Mouse (Mus musculus): ENCODE results near the gene Ucp3. TPM values are rescaled to one million over a fixed set of nuclear protein-coding genes. Genes with fewer than 3 reads are reported as not detected.

The Ucp3 gene
- not detected in 2 replicates for polyA plus RNA-seq (2015; fragmentation: Nextera tagmentation; extraction: Ambion mirVana)

GRCm38 (mm10) chr7:100472777-100473176 is at the start of gene Ucp3:
TSS of gene Ucp3 (plus strand) at chr7:100472990.
- H3K4me1 ChIP-seq = no peaks in the 10 kb centered on the region
- H3K36me3 ChIP-seq (replicated peaks) = peaks cover 9% of the 10 kb centered on the region; the same call in 1 of the 2 replicates
- WGBS = 92% methylated on average over 6 of the region's 6 CpGs
- H3K27me3 ChIP-seq (replicated peaks) = no peaks in the 10 kb centered on the region
- no peak within 1 kb of the TSS for H3K4me2 ChIP-seq
- no peak within 1 kb of the TSS for H3K9ac ChIP-seq
- no peak within 1 kb of the TSS for H3K4me3 ChIP-seq
- no peak within 1 kb of the TSS for H3K27ac ChIP-seq
- no peak for ATAC-seq (replicated peaks)
- H3K9me3 ChIP-seq = no peaks in the 10 kb centered on the region

- ATAC-seq (replicated peaks) = no peak
- 75% methylated on average over 3 of the region's 3 CpGs for WGBS
- Histone ChIP-seq H3K27me3 (replicated peaks) (no peaks in the 10 kb centered on the region), H3K27ac (no peak overlapping the region), H3K4me1 (no peaks in the 10 kb centered on the region), H3K9me3 (no peaks in the 10 kb centered on the region), H3K4me3 (no peak overlapping the region), H3K4me2 (no peak overlapping the region), H3K9ac (no peak overlapping the region), H3K36me3 (replicated peaks) (peaks cover 56% of the 10 kb centered on the region)
Measured at GRCm38 (mm10) chr7:100425795-100426194, 47.0 kb upstream of the Ucp3 start.

- no peaks in the 10 kb centered on the region for H3K27me3 ChIP-seq (replicated peaks)
- H3K4me3 ChIP-seq = no peak overlapping the region
- H3K4me2 ChIP-seq = no peak overlapping the region
- H3K36me3 ChIP-seq (replicated peaks) = peaks cover 64% of the 10 kb centered on the region
- no peaks in the 10 kb centered on the region for H3K9me3 ChIP-seq
- H3K9ac ChIP-seq = no peak overlapping the region
- 73% methylated on average over 3 of the region's 3 CpGs for whole genome bisulfite sequencing
- no peak for ATAC-seq (replicated peaks)
- H3K4me1 ChIP-seq = no peaks in the 10 kb centered on the region
- H3K27ac ChIP-seq = no peak overlapping the region
Measured at GRCm38 (mm10) chr7:100429102-100429501, 43.7 kb upstream of the Ucp3 start.

GRCm38 (mm10) chr7:100429911-100430310 is 42.9 kb upstream of the Ucp3 start:
- WGBS = 90% methylated on average over 11 of the region's 11 CpGs
- Histone ChIP-seq H3K27me3 (replicated peaks) (no peaks in the 10 kb centered on the region), H3K9me3 (no peaks in the 10 kb centered on the region), H3K9ac (no peak overlapping the region), H3K4me2 (no peak overlapping the region), H3K36me3 (replicated peaks) (peaks cover 59% of the 10 kb centered on the region), H3K4me1 (no peaks in the 10 kb centered on the region), H3K27ac (no peak overlapping the region), H3K4me3 (no peak overlapping the region)
- ATAC-seq (replicated peaks) = no peak

GRCm38 (mm10) chr7:100431103-100431502 is 41.7 kb upstream of the Ucp3 start:
- Histone ChIP-seq H3K4me1 (no peaks in the 10 kb centered on the region), H3K36me3 (replicated peaks) (peaks cover 52% of the 10 kb centered on the region), H3K27me3 (replicated peaks) (no peaks in the 10 kb centered on the region), H3K4me2 (no peak overlapping the region), H3K4me3 (no peak overlapping the region), H3K9me3 (no peaks in the 10 kb centered on the region), H3K9ac (no peak overlapping the region), H3K27ac (no peak overlapping the region)
- no peak for ATAC-seq (replicated peaks)
- 84% methylated on average over 5 of the region's 5 CpGs for WGBS

GRCm38 (mm10) chr7:100433295-100433694 is 39.5 kb upstream of the Ucp3 start:
- H3K36me3 ChIP-seq (replicated peaks) = peaks cover 51% of the 10 kb centered on the region
- ATAC-seq (replicated peaks) = no peak
- no peak overlapping the region for H3K4me3 ChIP-seq
- H3K9me3 ChIP-seq = no peaks in the 10 kb centered on the region
- no peak overlapping the region for H3K9ac ChIP-seq
- no peak overlapping the region for H3K4me2 ChIP-seq
- 94% methylated on average over 6 of the region's 6 CpGs for WGBS
- no peaks in the 10 kb centered on the region for H3K27me3 ChIP-seq (replicated peaks)
- H3K27ac ChIP-seq = no peak overlapping the region
- no peaks in the 10 kb centered on the region for H3K4me1 ChIP-seq

- Histone ChIP-seq H3K9ac (no peak overlapping the region), H3K4me3 (no peak overlapping the region), H3K27ac (no peak overlapping the region), H3K36me3 (replicated peaks) (peaks cover 56% of the 10 kb centered on the region), H3K27me3 (replicated peaks) (no peaks in the 10 kb centered on the region), H3K4me1 (no peaks in the 10 kb centered on the region), H3K4me2 (no peak overlapping the region), H3K9me3 (no peaks in the 10 kb centered on the region)
- no peak for ATAC-seq (replicated peaks)
- 91% methylated on average over 4 of the region's 4 CpGs for WGBS
Measured at GRCm38 (mm10) chr7:100443728-100444127, 29.1 kb upstream of the Ucp3 start.

- Histone ChIP-seq H3K4me3 (no peak overlapping the region), H3K4me2 (no peak overlapping the region), H3K9ac (no peak overlapping the region), H3K36me3 (replicated peaks) (peaks cover 59% of the 10 kb centered on the region), H3K4me1 (no peaks in the 10 kb centered on the region), H3K27me3 (replicated peaks) (no peaks in the 10 kb centered on the region), H3K9me3 (no peaks in the 10 kb centered on the region), H3K27ac (no peak overlapping the region)
- ATAC-seq (replicated peaks) = no peak
- 99% methylated on average over 5 of the region's 5 CpGs for WGBS
Measured at GRCm38 (mm10) chr7:100446271-100446670, 26.5 kb upstream of the Ucp3 start.

- WGBS = 94% methylated on average over 12 of the region's 12 CpGs
- Histone ChIP-seq H3K9ac (no peak overlapping the region), H3K36me3 (replicated peaks) (peaks cover 58% of the 10 kb centered on the region), H3K4me2 (no peak overlapping the region), H3K27ac (no peak overlapping the region), H3K4me3 (no peak overlapping the region), H3K9me3 (no peaks in the 10 kb centered on the region), H3K27me3 (replicated peaks) (no peaks in the 10 kb centered on the region), H3K4me1 (no peaks in the 10 kb centered on the region)
- ATAC-seq (replicated peaks) = no peak
Measured at GRCm38 (mm10) chr7:100448530-100448929, 24.3 kb upstream of the Ucp3 start.

- H3K4me2 ChIP-seq = no peak overlapping the region
- H3K9me3 ChIP-seq = no peaks in the 10 kb centered on the region
- no peak overlapping the region for H3K9ac ChIP-seq
- no peak overlapping the region for H3K27ac ChIP-seq
- no peaks in the 10 kb centered on the region for H3K27me3 ChIP-seq (replicated peaks)
- ATAC-seq (replicated peaks) = no peak
- H3K4me3 ChIP-seq = no peak overlapping the region
- no peaks in the 10 kb centered on the region for H3K4me1 ChIP-seq
- H3K36me3 ChIP-seq (replicated peaks) = peaks cover 62% of the 10 kb centered on the region
- 95% methylated on average over 3 of the region's 3 CpGs for WGBS
Measured at GRCm38 (mm10) chr7:100448985-100449384, 23.8 kb upstream of the Ucp3 start.

GRCm38 (mm10) chr7:100458153-100458552 is 14.6 kb upstream of the Ucp3 start:
- Histone ChIP-seq H3K36me3 (replicated peaks) (peaks cover 36% of the 10 kb centered on the region), H3K4me1 (no peaks in the 10 kb centered on the region), H3K9me3 (no peaks in the 10 kb centered on the region), H3K9ac (no peak overlapping the region), H3K4me3 (no peak overlapping the region), H3K4me2 (no peak overlapping the region), H3K27ac (no peak overlapping the region), H3K27me3 (replicated peaks) (no peaks in the 10 kb centered on the region)
- 76% methylated on average over 1 of the region's 1 CpGs for WGBS
- no peak for ATAC-seq (replicated peaks)

- no peak for ATAC-seq (replicated peaks)
- no peak overlapping the region for H3K9ac ChIP-seq
- H3K9me3 ChIP-seq = no peaks in the 10 kb centered on the region
- H3K27me3 ChIP-seq (replicated peaks) = no peaks in the 10 kb centered on the region
- H3K4me2 ChIP-seq = no peak overlapping the region
- H3K4me3 ChIP-seq = no peak overlapping the region
- H3K36me3 ChIP-seq (replicated peaks) = peaks cover 23% of the 10 kb centered on the region
- H3K4me1 ChIP-seq = no peaks in the 10 kb centered on the region
- H3K27ac ChIP-seq = no peak overlapping the region
- WGBS = 88% methylated on average over 3 of the region's 3 CpGs
Measured at GRCm38 (mm10) chr7:100459862-100460261, 12.9 kb upstream of the Ucp3 start.

GRCm38 (mm10) chr7:100461621-100462151 is 11.1 kb upstream of the Ucp3 start:
- H3K9ac ChIP-seq = no peak overlapping the region
- 86% methylated on average over 6 of the region's 6 CpGs for WGBS
- no peak for ATAC-seq (replicated peaks)
- H3K4me3 ChIP-seq = no peak overlapping the region
- no peak overlapping the region for H3K27ac ChIP-seq
- peaks cover 8% of the 10 kb centered on the region for H3K36me3 ChIP-seq (replicated peaks)
- no peaks in the 10 kb centered on the region for H3K27me3 ChIP-seq (replicated peaks)
- no peaks in the 10 kb centered on the region for H3K9me3 ChIP-seq
- no peak overlapping the region for H3K4me2 ChIP-seq
- H3K4me1 ChIP-seq = no peaks in the 10 kb centered on the region
